Mouse (Mus musculus): ENCODE data around the gene Ctse.

GRCm38 (mm10) chr1:131619348-131619747, 18.8 kb upstream of the Ctse start:
- no peak for TF ChIP-seq CTCF (IDR thresholded peaks at IDR 0.05; ENCODE audit: insufficient read depth, low read length)
- TF ChIP-seq POLR2A (IDR thresholded peaks at IDR 0.05; ENCODE audit: borderline replicate concordance, extremely low read depth, low read depth, low read length) = no peak

All from lung, adult 2 months (tissue).